Mouse (Mus musculus) mesoderm, embryonic 11.5 days (tissue): ENCODE results near the gene Ttc9c.

Experiments
- DNase-seq: peaks from one replicate; pipeline ENCODE4 v3.0.0-alpha.2; 2012; ENCODE audit warnings: low read depth, low spot score

Gene Ttc9c

GRCm38 (mm10) chr19:8774951-8775421 is 44.1 kb downstream of the Ttc9c start:
- no peak for DNase-seq

DNA sequence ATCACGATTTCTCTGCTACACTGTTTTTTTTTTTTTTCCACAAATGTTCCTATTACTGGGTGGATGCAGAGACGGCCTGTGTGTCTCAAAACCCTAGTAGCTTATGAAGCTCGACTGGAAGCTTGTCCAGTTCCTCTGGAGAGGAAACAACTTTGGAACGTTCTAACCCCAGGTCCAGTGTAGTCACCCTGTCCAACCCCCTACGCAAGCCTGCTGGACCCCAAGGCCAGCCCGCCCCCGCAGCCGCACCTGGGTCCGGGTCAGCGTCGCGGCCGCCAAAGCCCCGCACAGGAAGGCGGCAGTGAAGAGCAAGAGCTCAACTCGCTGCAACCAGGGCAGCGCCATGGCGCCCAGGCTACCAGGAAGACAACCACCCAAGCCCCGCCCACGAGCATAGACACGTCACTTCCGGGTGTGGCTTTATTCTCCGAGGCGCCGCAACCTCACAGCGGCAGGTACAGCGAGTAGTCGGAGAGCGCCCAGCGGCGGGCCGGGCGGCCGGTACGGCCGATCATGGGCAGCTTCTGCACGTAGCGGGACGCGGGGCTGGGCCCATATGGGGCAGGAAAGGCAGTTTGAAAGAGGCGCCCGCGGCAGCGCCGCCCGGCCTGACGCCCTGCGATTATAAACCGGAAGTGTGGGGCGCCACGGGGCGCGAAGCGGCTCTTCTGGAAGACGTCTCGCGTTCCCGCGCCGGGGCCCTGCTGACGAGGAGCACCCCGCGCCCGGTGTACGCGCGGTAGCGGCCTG is 44.9 kb downstream of the Ttc9c start, which contains the start of gene Tmem179b:
Gene Tmem179b (minus strand): TSS at position 382 of the 750 bp plus-strand sequence.
- DNase-seq: peak; percentile 95

DNA sequence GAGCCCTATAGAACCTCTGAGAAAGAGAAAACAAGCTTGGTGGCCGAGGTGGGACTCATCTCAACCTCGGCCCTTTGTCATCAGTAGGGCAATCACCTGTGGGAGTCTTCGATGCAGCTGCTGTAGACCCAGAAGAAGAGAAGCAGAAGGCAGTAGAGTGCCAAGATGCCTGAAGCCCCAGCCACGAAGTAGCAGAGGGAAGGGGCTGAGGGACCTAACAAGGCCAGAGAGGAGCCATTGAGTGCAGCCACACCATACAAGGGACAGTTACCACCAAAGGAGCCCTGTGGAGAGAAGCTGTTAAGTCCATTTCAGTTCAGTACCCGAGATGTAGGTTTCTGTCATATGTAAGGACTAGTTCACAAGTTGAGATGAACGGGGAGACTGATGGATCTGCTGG is 45.7 kb downstream of the Ttc9c start:
- DNase-seq: no peak

DNA sequence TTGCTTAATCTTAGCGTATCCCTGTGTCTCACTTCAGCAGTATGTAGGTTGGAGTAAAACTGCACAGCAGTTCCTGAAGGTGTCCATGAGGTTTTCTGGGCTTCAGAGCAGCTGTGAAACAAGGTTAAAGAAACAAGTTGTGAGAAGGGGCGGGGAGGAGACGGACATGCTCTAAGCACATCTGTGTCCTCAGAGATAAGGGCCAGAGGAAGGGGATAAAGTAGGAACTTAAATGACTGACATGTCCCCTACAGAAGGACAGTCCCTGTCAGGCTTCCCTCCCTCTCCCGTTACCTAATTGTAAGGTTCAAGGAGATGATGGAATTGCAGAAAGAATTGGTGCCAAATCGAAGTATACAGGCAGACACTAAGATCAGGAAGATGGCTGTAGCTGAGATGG is 46.1 kb downstream of the Ttc9c start:
- DNase-seq: no peak

DNA sequence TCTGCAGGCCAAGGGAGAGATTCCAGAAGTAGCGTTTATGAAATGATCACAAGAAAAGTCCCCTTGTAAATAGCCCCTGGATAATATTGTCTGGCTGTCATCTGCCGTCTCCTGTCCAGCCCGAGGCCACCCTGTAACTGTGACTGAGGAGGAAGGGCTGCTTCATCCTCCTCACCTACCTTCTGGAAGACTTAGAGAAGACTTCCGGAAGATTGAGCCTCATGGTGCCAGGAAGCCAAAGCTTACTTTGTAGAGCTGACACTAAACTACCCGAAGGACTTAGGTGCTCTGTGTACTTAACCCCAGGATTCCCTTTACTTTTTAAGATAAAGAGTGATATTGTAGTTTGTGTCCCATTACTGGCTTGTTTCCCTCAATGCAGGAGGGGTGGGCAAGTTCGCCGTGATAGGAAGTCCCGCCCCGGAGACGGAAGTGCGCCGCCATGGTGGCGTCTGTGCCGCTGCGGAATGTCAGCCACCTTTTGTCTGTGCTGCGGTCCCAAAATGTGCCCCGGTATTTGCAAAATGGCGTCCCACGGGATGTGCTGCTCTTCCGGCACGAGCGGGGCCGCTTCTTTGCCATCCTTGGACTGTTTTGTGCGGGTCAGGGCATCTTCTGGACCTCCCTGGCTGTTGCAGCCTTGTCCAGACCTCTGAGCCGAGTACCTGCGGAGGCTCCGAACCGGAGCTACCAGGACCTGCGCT is 48.4 kb downstream of the Ttc9c start, which contains the start of gene Tmem223:
Gene Tmem223 (plus strand): TSS at position 430 of the 704 bp plus-strand sequence.
- peak; percentile 77 for DNase-seq

GRCm38 (mm10) chr19:8765562-8765961 is 53.6 kb downstream of the Ttc9c start:
- no peak for DNase-seq

DNA sequence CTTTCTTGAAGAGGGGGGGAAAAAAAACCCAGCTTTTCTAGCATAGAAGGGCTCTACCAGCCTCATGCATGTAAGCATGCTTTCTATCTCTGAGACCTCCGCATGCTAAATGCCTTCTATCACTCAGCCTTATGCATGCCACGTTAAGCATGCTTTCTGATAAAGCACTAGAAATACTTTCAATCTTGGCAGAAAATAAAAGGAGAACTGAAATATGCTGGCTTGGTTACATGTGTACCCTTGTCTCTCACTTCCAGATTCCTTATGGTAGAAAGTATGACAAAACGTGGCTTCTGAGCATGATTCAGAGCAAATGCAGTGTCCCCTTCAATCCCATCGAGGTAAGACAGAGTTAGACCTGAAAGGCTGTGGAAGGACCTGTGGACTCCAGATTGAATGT is 55.9 kb downstream of the Ttc9c start:
- no peak for DNase-seq

DNA sequence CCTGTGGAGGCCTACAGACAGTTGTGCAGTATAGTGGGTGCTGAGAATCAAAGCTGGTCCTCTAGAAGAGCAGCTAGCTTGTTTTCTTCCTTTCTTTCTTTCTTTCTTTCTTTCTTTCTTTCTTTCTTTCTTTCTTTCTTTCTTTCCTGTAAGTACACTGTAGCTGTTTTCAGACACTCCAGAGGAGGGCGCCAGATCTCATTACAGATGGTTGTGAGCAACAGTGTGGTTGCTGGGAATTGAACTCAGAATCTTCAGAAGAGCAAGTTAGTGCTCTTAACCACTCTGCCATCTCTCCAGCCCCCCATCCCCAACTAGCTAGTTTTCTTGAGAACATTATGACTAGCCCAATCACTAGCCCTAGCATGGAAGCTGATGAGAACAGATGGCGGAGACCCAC is 58.4 kb downstream of the Ttc9c start:
- no peak for DNase-seq
